Mouse (Mus musculus) olfactory bulb, adult 2 months (tissue): ENCODE data around the gene 4930519G04Rik. TPM values are rescaled to one million over a fixed set of nuclear protein-coding genes. Genes with fewer than 3 reads are reported as not detected.
"Not testable (repeated sequence)": the region's sequence is repeated elsewhere in the genome, so short reads cannot be mapped to it uniquely, and the experiment has no call there.

Experiments used
- H3K27ac ChIP-seq: fragments of 200-500 bp; 2 replicates; pipeline ENCODE4 v1.5.1; 2012; ENCODE audit warnings: low read depth, low read length; ENCODE audit not compliant: insufficient read depth
- H3K4me1 ChIP-seq: fragments of 200-500 bp; 2 replicates; pipeline ENCODE4 v1.6.1; 2012; ENCODE audit warnings: low read length; ENCODE audit not compliant: control insufficient read depth, insufficient read depth
- H3K4me3 ChIP-seq: fragments of 200-500 bp; 2 replicates; pipeline ENCODE4 v1.5.1; 2012; ENCODE audit warnings: mild to moderate bottlenecking, low read depth, low read length, moderate library complexity; ENCODE audit not compliant: insufficient read depth
- CTCF ChIP-seq: fragments of 200-500 bp; IDR thresholded peaks from 2 replicates; pipeline ENCODE4 v1.5.1; 2012; ENCODE audit warnings: low read depth, mild to moderate bottlenecking, low read length, moderate library complexity; ENCODE audit not compliant: insufficient read depth
- POLR2A ChIP-seq: fragments of 200-500 bp; IDR thresholded peaks from 2 replicates; pipeline ENCODE4 v1.6.1; 2012; ENCODE audit warnings: mild to moderate bottlenecking, low read depth, low read length, moderate library complexity; ENCODE audit not compliant: insufficient read depth
- WGBS: fragments of 180-500 bp; shearing (Covaris S2); methylation state at CpG from one replicate; pipeline ENCODE4 v1.1.7; 2018; 5-methylcytosine and 5-hydroxymethylcytosine counted together
- polyA plus RNA-seq: library from polyadenylated mRNA; stranded (reverse); fragments of >200 nt; gene quantifications from 2 replicates; pipeline ENCODE4 v1.2.4, GENCODE M21; 2012; ENCODE audit warnings: low replicate concordance; ENCODE audit not compliant: missing spikeins, insufficient read depth, insufficient read length

Gene 4930519G04Rik
- polyA plus RNA-seq, 1 experiment = not detected

- H3K27ac ChIP-seq = no peak overlapping the region
- no peak overlapping the region for H3K4me3 ChIP-seq
- peaks cover 3% of the 10 kb centered on the region; the same call in 1 of the 2 replicates for H3K4me1 ChIP-seq
- no peak for TF ChIP-seq POLR2A
- no peak for TF ChIP-seq CTCF
- WGBS = 80% methylated on average over 4 of the region's 4 CpGs
Observed at GRCm38 (mm10) chr5:114916777-114917176, 63.3 kb downstream of the 4930519G04Rik start.

DNA sequence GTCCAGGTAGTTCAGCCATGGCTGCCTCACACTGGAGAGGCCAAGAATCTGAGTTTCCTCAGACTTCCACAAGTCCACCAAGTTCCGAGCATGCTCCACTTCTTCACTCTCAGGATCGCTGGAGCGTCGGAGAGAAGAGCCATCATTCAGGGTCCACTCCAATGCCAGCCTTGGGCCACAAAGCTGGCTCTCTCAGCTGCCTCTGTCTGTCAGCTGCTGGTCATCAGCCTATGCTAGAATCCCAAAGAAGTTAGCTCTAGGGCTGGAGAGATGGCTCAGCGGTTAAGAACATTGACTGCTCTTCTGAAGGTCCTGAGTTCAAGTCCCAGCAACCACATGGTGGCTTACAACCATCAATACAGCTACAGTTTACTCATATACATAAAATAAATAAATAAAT, 63.9 kb downstream of the 4930519G04Rik start:
- H3K4me1 ChIP-seq, H3K27ac ChIP-seq, H3K4me3 ChIP-seq: not testable (repeated sequence)
- 93% methylated on average over 5 of the region's 5 CpGs for WGBS

GRCm38 (mm10) chr5:114921551-114922365, 68.3 kb downstream of the 4930519G04Rik start:
- 66% methylated on average over 19 of the region's 19 CpGs for WGBS
- Histone ChIP-seq H3K4me1 (peaks cover 6% of the 10 kb centered on the region; the same call in 1 of the 2 replicates), H3K4me3 (no peak overlapping the region), H3K27ac (no peak overlapping the region)
- TF ChIP-seq POLR2A (no peak), CTCF (no peak)

DNA sequence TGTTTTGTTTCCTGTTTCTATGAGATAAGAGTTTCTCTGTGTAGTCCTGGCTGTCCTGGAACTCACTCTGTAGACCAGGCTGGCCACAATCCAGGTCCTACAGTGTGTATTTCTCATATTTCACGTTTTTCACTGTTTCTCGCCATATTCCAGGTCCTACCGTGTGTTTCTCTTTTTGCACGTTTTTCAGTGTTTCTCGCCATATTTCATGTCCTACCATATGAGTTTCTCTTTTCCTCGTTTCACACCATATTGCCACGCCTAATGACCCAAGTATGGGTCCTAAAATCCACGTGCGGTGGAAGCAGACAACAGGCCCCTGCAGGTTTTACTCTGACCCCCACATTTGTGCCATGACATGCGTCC, 68.9 kb downstream of the 4930519G04Rik start:
- TF ChIP-seq CTCF (no peak), POLR2A (no peak)
- 62% methylated on average over 10 of the region's 10 CpGs for WGBS
- H3K4me3 ChIP-seq = no peak overlapping the region
- H3K27ac ChIP-seq = no peak overlapping the region
- H3K4me1 ChIP-seq = peaks cover 6% of the 10 kb centered on the region; the same call in 1 of the 2 replicates

DNA sequence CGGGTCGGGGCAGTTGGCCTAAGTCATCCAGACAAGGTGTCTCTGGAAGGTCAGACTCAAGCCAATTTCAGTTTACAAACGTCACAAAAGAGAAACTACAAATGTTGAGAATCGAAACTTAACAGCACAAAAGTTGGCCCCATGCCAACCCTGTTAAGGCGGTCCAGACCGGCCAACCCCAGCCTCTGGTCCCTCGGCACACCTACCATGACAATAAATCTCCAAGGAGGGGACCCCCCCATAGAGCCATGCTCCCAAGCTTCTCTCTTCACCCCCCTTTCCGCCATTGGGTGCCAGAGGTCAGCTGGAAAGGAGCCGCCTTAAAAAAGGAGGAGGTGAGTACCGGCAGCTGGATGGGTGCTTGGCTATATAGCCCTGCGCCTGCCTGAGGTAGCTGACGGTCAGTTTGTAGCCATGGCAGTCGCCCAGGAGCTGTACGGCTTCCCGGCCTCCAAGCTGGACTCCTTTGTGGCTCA, 69.6 kb downstream of the 4930519G04Rik start, which contains the start of gene Oasl1:
TSS of gene Oasl1 (plus strand) at position 243 of the 476 bp plus-strand sequence.
- Histone ChIP-seq H3K4me1 (peaks cover 6% of the 10 kb centered on the region; the same call in 1 of the 2 replicates), H3K27ac (no peak within 1 kb of the TSS), H3K4me3 (peak within 1 kb of the TSS; percentile 21; the same call in 1 of the 2 replicates)
- WGBS = 27% methylated on average over 15 of the region's 15 CpGs
- TF ChIP-seq CTCF (no peak), POLR2A (no peak)

- H3K4me3 ChIP-seq = no peak overlapping the region
- 57% methylated on average over 1 of the region's 1 CpGs for WGBS
- TF ChIP-seq POLR2A (no peak), CTCF (no peak)
- no peak overlapping the region for H3K27ac ChIP-seq
- peaks cover 6% of the 10 kb centered on the region; the same call in 1 of the 2 replicates for H3K4me1 ChIP-seq
Observed at GRCm38 (mm10) chr5:114926153-114926684, 72.8 kb downstream of the 4930519G04Rik start.

- WGBS = 87% methylated on average over 9 of the region's 9 CpGs
- Histone ChIP-seq H3K27ac (no peak overlapping the region), H3K4me1 (peaks cover 6% of the 10 kb centered on the region; the same call in 1 of the 2 replicates), H3K4me3 (no peak overlapping the region)
- TF ChIP-seq POLR2A (no peak), CTCF (no peak)
Observed at GRCm38 (mm10) chr5:114926753-114927152, 73.3 kb downstream of the 4930519G04Rik start.

GRCm38 (mm10) chr5:114931626-114932025, 78.2 kb downstream of the 4930519G04Rik start:
- Histone ChIP-seq H3K4me1 (peaks cover 6% of the 10 kb centered on the region), H3K27ac (no peak overlapping the region), H3K4me3 (no peak overlapping the region)
- no peak for TF ChIP-seq CTCF
- WGBS = 69% methylated on average over 5 of the region's 5 CpGs

GRCm38 (mm10) chr5:114933206-114933605, 79.7 kb downstream of the 4930519G04Rik start:
- Histone ChIP-seq H3K4me1 (peaks cover 13% of the 10 kb centered on the region), H3K4me3 (no peak overlapping the region), H3K27ac (no peak overlapping the region)
- TF ChIP-seq CTCF (no peak), POLR2A (no peak)
- 87% methylated on average over 8 of the region's 8 CpGs for WGBS

Other genes with a start within 250 kb of the 4930519G04Rik start
- gene Trpv4, start 195.2 kb upstream of the 4930519G04Rik start, polyA plus RNA-seq = not detected in 2 replicates
- gene Gltp, start 162.7 kb upstream of the 4930519G04Rik start, polyA plus RNA-seq = not detected in 2 replicates
- not detected in 2 replicates for gene Tchp, start 145.9 kb upstream of the 4930519G04Rik start, polyA plus RNA-seq
- not detected in 2 replicates for gene Ankrd13a, start 79.0 kb upstream of the 4930519G04Rik start, polyA plus RNA-seq
- not detected in 2 replicates for gene Git2, start 78.1 kb upstream of the 4930519G04Rik start, polyA plus RNA-seq
- not detected in 2 replicates for gene 1500011B03Rik, start 30.2 kb upstream of the 4930519G04Rik start, polyA plus RNA-seq
- not detected in 2 replicates for gene Gm9936, start 5.0 kb downstream of the 4930519G04Rik start, polyA plus RNA-seq
- not detected in 2 replicates for gene Oasl2, start 43.3 kb downstream of the 4930519G04Rik start, polyA plus RNA-seq
- gene Oasl1, start 69.6 kb downstream of the 4930519G04Rik start, polyA plus RNA-seq = not detected in 2 replicates
- gene 2210016L21Rik, start 88.5 kb downstream of the 4930519G04Rik start, polyA plus RNA-seq = not detected in 2 replicates
- not detected in 2 replicates for gene Hnf1a, start 117.4 kb downstream of the 4930519G04Rik start, polyA plus RNA-seq
- gene Sppl3, start 157.5 kb downstream of the 4930519G04Rik start, polyA plus RNA-seq = not detected in 2 replicates
- gene Gm10401, start 244.6 kb downstream of the 4930519G04Rik start, polyA plus RNA-seq = not detected in 2 replicates